Comparison of ENCODE assay signal across 8 mouse cellular contexts in genomic region chr7:140125278-140126021, GRCm38 (mm10). TPM values are rescaled to one million over a fixed set of nuclear protein-coding genes. Genes with fewer than 3 reads are reported as not detected.
DNase-seq lines count a peak whose midpoint lies in the region; ATAC-seq and TF ChIP-seq lines count a peak whose summit lies in the region.

No protein-coding gene starts in this region.

- no peaks in the 10 kb centered on the region for H3K4me1 ChIP-seq in hindbrain, embryonic 11.5 days (replicated peaks; ENCODE audit: control insufficient read depth, insufficient read depth, low read length)
- peaks cover 10% of the 10 kb centered on the region for H3K4me1 ChIP-seq in lung, postnatal 0 days (ENCODE audit: insufficient read depth, low read depth, low read length)

- H3K27ac ChIP-seq in hindbrain, embryonic 11.5 days (ENCODE audit: low read depth, low read length) = no peak overlapping the region
- peak overlapping the region; percentile 55 for H3K27ac ChIP-seq in lung, postnatal 0 days (ENCODE audit: low read length)

- CTCF ChIA-PET in Patski (lab: Charles Lee) = no interaction called here

- ATAC-seq in Patski = peak; percentile 94
- ATAC-seq in hindbrain, embryonic 11.5 days (ENCODE audit: low FRiP score) = peak; percentile 97
- peak; percentile 98 for ATAC-seq in lung, postnatal 0 days

- H3K27me3 ChIP-seq in Patski = no peaks in the 10 kb centered on the region
- H3K27me3 ChIP-seq in hindbrain, embryonic 11.5 days (ENCODE audit: control insufficient read depth, insufficient read depth, low read length) = no peaks in the 10 kb centered on the region
- H3K27me3 ChIP-seq in lung, postnatal 0 days (replicated peaks; ENCODE audit: insufficient read depth, low read length) = no peaks in the 10 kb centered on the region

- H3K36me3 ChIP-seq in hindbrain, embryonic 11.5 days (ENCODE audit: control insufficient read depth, insufficient read depth, low read length) = no peaks in the 10 kb centered on the region
- peaks cover 5% of the 10 kb centered on the region; the same call in 1 of the 2 replicates for H3K36me3 ChIP-seq in lung, postnatal 0 days (ENCODE audit: insufficient read depth, low read length)

- no peaks in the 10 kb centered on the region for H3K9me3 ChIP-seq in hindbrain, embryonic 11.5 days (ENCODE audit: control insufficient read depth, low read length)
- no peaks in the 10 kb centered on the region for H3K9me3 ChIP-seq in lung, postnatal 0 days (ENCODE audit: low read length)

- no peak for TF ChIP-seq EP300 in lung, postnatal 0 days (IDR thresholded peaks at IDR 0.05)

- DNase-seq in Patski (ENCODE audit: low read depth, low spot score) = no peak
- peak; percentile 95 to 97 for DNase-seq in cerebellum, postnatal 10 days
- DNase-seq in frontal cortex, adult 2 months (ENCODE audit: extremely low spot score in 1 of 2, low spot score in 1 of 2) = peak; percentile 77 to 88
- peak; percentile 93 for DNase-seq in hindbrain, embryonic 11.5 days (ENCODE audit: low spot score)
- DNase-seq in layer of hippocampus, postnatal 10 days (ENCODE audit: low spot score in 2 of 2) = peak; percentile 81 to 88
- DNase-seq in lung, postnatal 0 days (ENCODE audit: low spot score) = peak; percentile 98
- DNase-seq in ovary, postnatal 10 days (ENCODE audit: low spot score) = peak; percentile 81
- DNase-seq in thymus, postnatal 0 days (ENCODE audit: low spot score) = peak; percentile 87

- in situ Hi-C loops in Patski (cut with MboI; ENCODE audit: low pct_unique_long_range_greater_than_20kb) = no loop called here

- 1% methylated on average over 40 of the region's 40 CpGs for WGBS in hindbrain, embryonic 11.5 days
- 3% methylated on average over 39 of the region's 40 CpGs for WGBS in lung, postnatal 0 days

- POLR2A ChIA-PET in Patski (lab: Charles Lee) = interaction anchor here (0.6 to 1.9 kb wide), 5 partner anchors 9 to 670 kb away, joined by 3 to 16 read pairs (median 4); partner anchors contain the start of genes Echs1 and Paox

- peak overlapping the region; percentile 81 for H3K9ac ChIP-seq in hindbrain, embryonic 11.5 days (ENCODE audit: low read depth, low read length)
- peak overlapping the region; percentile 75 for H3K9ac ChIP-seq in lung, postnatal 0 days (replicated peaks; ENCODE audit: low read depth)

- peak overlapping the region; percentile 71 for H3K4me3 ChIP-seq in hindbrain, embryonic 11.5 days (ENCODE audit: low read depth, low read length)
- peak overlapping the region; percentile 65 for H3K4me3 ChIP-seq in lung, postnatal 0 days (ENCODE audit: low read depth, low read length)

- peak overlapping the region; percentile 72 for H3K4me2 ChIP-seq in hindbrain, embryonic 11.5 days (replicated peaks; ENCODE audit: low read depth, low read length)
- peak overlapping the region; percentile 87 for H3K4me2 ChIP-seq in lung, postnatal 0 days (replicated peaks; ENCODE audit: low read depth, low read length)

- no peak for TF ChIP-seq CTCF in Patski (IDR thresholded peaks at IDR 0.05)
- no peak for TF ChIP-seq CTCF in lung, postnatal 0 days (IDR thresholded peaks at IDR 0.05)

RNA-seq across cellular contexts. Expression of gene Echs1, which starts 9.2 kb away (rescaled TPM):
- 170 TPM for polyA plus RNA-seq in Patski (2021)
- 62.3 and 72.0 TPM in 2 replicates for polyA plus RNA-seq in frontal cortex, adult 2 months (2012; rRNA removed)
- 168 and 184 TPM in 2 replicates for polyA plus RNA-seq in hindbrain, embryonic 11.5 days (2014; fragmentation: Nextera tagmentation; extraction: Ambion mirVana)
- total RNA-seq in layer of hippocampus, postnatal 10 days (2021) = 10 to 100 TPM; 63.4 to 67.1 TPM
- polyA plus RNA-seq in lung, postnatal 0 days (2015; fragmentation: Nextera tagmentation; extraction: Ambion mirVana) = 129 and 133 TPM in 2 replicates
- polyA plus RNA-seq in thymus, postnatal 0 days (2015; fragmentation: Nextera tagmentation; extraction: Ambion mirVana) = 95.0 and 102 TPM in 2 replicates

RNA-seq across cellular contexts. Expression of gene Paox, which starts 9.9 kb away (rescaled TPM):
- polyA plus RNA-seq in Patski (2021) = 9.8 TPM
- polyA plus RNA-seq in frontal cortex, adult 2 months (2012; rRNA removed) = 3.7 and 5.0 TPM in 2 replicates
- polyA plus RNA-seq in hindbrain, embryonic 11.5 days (2014; fragmentation: Nextera tagmentation; extraction: Ambion mirVana) = 15.2 and 15.8 TPM in 2 replicates
- total RNA-seq in layer of hippocampus, postnatal 10 days (2021) = 1 to 10 TPM; 6.2 to 7.1 TPM
- 16.1 and 17.3 TPM in 2 replicates for polyA plus RNA-seq in lung, postnatal 0 days (2015; fragmentation: Nextera tagmentation; extraction: Ambion mirVana)
- polyA plus RNA-seq in thymus, postnatal 0 days (2015; fragmentation: Nextera tagmentation; extraction: Ambion mirVana) = 26.8 and 28.8 TPM in 2 replicates

RNA-seq across cellular contexts. Expression of gene Mtg1, which starts 11.9 kb away (rescaled TPM):
- polyA plus RNA-seq in Patski (2021) = 23.2 TPM
- 41.5 and 43.0 TPM in 2 replicates for polyA plus RNA-seq in frontal cortex, adult 2 months (2012; rRNA removed)
- 22.0 and 32.2 TPM in 2 replicates for polyA plus RNA-seq in hindbrain, embryonic 11.5 days (2014; fragmentation: Nextera tagmentation; extraction: Ambion mirVana)
- 10 to 100 TPM; 27.0 to 30.2 TPM for total RNA-seq in layer of hippocampus, postnatal 10 days (2021)
- 15.9 and 20.7 TPM in 2 replicates for polyA plus RNA-seq in lung, postnatal 0 days (2015; fragmentation: Nextera tagmentation; extraction: Ambion mirVana)
- polyA plus RNA-seq in thymus, postnatal 0 days (2015; fragmentation: Nextera tagmentation; extraction: Ambion mirVana) = 32.1 and 33.1 TPM in 2 replicates

RNA-seq across cellular contexts. Expression of gene Fuom, which starts 23.2 kb away (rescaled TPM):
- polyA plus RNA-seq in Patski (2021) = 50.1 TPM
- polyA plus RNA-seq in frontal cortex, adult 2 months (2012; rRNA removed) = 87.3 and 98.1 TPM in 2 replicates
- 17.7 and 18.4 TPM in 2 replicates for polyA plus RNA-seq in hindbrain, embryonic 11.5 days (2014; fragmentation: Nextera tagmentation; extraction: Ambion mirVana)
- 10 to 100 TPM; 26.8 to 27.1 TPM for total RNA-seq in layer of hippocampus, postnatal 10 days (2021)
- polyA plus RNA-seq in lung, postnatal 0 days (2015; fragmentation: Nextera tagmentation; extraction: Ambion mirVana) = 18.8 and 19.0 TPM in 2 replicates
- 27.8 and 28.6 TPM in 2 replicates for polyA plus RNA-seq in thymus, postnatal 0 days (2015; fragmentation: Nextera tagmentation; extraction: Ambion mirVana)

RNA-seq across cellular contexts. Expression of gene Sprn, which starts 29.2 kb away (rescaled TPM):
- polyA plus RNA-seq in Patski (2021) = 0.01 TPM
- 103 and 125 TPM in 2 replicates for polyA plus RNA-seq in frontal cortex, adult 2 months (2012; rRNA removed)
- 0.94 and 1.9 TPM in 2 replicates for polyA plus RNA-seq in hindbrain, embryonic 11.5 days (2014; fragmentation: Nextera tagmentation; extraction: Ambion mirVana)
- 100 to 1,000 TPM; 145 to 155 TPM for total RNA-seq in layer of hippocampus, postnatal 10 days (2021)
- 0.10 and 0.19 TPM in 2 replicates for polyA plus RNA-seq in lung, postnatal 0 days (2015; fragmentation: Nextera tagmentation; extraction: Ambion mirVana)
- 0.06 and 0.07 TPM in 2 replicates for polyA plus RNA-seq in thymus, postnatal 0 days (2015; fragmentation: Nextera tagmentation; extraction: Ambion mirVana)
